Mouse (Mus musculus) fat pad, adult 2 months (tissue): Measurements from ENCODE around the gene Khsrp.
"Not testable (repeated sequence)": the region's sequence is repeated elsewhere in the genome, so short reads cannot be mapped to it uniquely, and the experiment has no call there.

ENCODE experiments used
- DNase-seq: peaks from one replicate; pipeline ENCODE4 v3.0.0-alpha.2; 2011; ENCODE audit warnings: low read depth, low spot score; ENCODE audit errors: extremely low read depth

Gene Khsrp

DNA sequence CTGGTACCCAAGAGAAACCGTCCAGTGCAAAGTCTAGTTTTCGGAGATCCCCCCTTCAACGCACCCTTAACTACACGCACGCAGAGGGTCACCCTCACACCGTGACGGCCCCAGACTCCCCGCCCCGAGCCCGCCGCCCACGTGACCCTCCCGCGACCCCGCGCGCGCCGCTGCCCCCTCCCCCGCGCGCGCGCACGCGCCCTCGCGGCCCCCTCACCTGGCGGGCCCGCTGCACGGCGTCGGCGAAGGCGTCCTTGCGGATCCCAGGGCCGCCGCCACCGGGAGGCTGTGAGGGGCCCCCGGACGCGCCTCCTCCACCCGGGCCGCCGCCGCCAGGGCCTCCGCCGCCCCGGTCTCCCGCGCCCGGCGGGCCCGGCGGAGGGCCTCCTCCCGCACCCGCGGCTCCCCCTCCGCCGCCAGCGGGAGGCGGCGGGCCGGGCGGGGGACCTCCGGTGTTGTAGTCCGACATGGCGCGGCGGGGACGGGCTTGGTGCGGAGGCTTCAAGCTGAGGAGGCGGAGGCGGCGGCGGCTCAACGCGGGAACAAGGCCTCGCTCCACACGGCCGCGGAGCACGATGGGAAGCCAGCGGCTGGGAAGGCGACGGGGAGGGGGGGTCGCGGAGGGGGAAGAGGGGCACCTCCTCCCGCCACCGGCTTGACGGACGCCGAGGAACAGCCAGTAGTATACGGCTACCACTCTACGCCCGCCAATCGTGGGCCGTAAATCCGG lies at the start of gene Khsrp:
Khsrp (minus strand) TSS at position 592 of the 730 bp plus-strand sequence.
- DNase-seq = no peak

- DNase-seq = no peak
These were observed 48.6 kb upstream of the Khsrp start for GRCm38 (mm10) chr17:57079919-57080318.

GRCm38 (mm10) chr17:57078336-57078735 lies 47.0 kb upstream of the Khsrp start, which contains the start of gene Dennd1c:
Gene Dennd1c (minus strand): TSS chr17:57078514.
- DNase-seq = no peak

GRCm38 (mm10) chr17:57076916-57077315 lies 45.6 kb upstream of the Khsrp start:
- no peak for DNase-seq

- no peak for DNase-seq
These were observed 39.4 kb upstream of the Khsrp start for GRCm38 (mm10) chr17:57070699-57071098.

DNA sequence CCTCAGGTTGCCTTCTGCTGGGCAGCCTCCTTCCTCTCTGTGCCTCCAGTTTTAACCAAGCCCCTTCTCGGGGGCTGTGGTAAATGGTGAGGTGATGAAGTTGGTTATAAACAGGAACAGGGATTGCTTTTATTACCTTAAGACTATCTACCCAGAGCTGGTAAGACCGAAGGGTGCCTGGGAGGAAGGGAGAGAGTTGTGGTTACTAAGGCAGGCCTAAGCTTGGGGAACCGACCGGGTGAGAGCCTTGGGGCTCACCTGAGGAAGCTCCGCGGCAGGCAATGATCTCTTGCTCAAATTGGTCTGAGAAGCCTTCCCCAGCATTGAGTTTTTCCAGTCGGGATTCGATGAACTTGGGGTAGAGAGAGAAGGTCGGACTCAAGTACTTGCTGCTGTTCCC lies 39.0 kb upstream of the Khsrp start:
- DNase-seq = no peak

- DNase-seq = no peak
These were observed 35.6 kb upstream of the Khsrp start for GRCm38 (mm10) chr17:57066908-57067307.

GRCm38 (mm10) chr17:57063031-57063430 lies 31.7 kb upstream of the Khsrp start:
- DNase-seq = no peak

- no peak for DNase-seq
These were observed 31.2 kb upstream of the Khsrp start for GRCm38 (mm10) chr17:57062548-57062947.

GRCm38 (mm10) chr17:57062011-57062521 lies 30.7 kb upstream of the Khsrp start:
- DNase-seq = no peak

- DNase-seq = no peak
These were observed 29.7 kb upstream of the Khsrp start for GRCm38 (mm10) chr17:57061069-57061468.

DNA sequence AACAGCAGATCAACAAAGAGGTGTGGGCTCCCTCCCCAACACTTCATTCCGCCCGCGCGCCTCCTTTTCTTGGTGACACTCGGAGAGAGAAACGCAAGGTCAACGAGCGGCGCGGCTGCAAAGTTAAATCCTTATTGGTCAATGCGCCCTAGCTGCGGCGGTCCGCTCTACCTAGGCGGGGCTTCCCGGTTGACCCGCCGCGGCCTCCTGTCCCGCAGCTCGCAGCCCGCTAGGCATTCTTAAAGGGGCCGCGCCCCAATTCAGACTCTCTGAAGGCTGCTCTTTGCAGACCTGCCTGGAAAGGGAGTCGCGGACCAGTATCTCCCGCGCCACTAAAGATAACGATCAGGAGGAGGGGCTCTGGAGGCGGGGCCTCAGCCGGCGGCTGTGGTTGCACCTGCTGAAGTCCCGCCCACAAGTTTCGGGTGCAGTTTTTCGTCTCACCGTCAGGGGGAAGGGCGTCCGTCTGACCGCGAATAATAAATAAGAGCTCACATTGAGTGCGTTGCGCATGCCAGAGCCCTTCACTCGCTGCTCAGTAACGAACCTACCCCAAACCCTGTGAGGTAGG lies 29.0 kb upstream of the Khsrp start:
- peak; percentile 66 for DNase-seq

- DNase-seq = no peak
These were observed 28.2 kb upstream of the Khsrp start, which contains the start of gene Slc25a23 for GRCm38 (mm10) chr17:57059486-57059977. Gene Slc25a23 (minus strand): TSS chr17:57059863.

DNA sequence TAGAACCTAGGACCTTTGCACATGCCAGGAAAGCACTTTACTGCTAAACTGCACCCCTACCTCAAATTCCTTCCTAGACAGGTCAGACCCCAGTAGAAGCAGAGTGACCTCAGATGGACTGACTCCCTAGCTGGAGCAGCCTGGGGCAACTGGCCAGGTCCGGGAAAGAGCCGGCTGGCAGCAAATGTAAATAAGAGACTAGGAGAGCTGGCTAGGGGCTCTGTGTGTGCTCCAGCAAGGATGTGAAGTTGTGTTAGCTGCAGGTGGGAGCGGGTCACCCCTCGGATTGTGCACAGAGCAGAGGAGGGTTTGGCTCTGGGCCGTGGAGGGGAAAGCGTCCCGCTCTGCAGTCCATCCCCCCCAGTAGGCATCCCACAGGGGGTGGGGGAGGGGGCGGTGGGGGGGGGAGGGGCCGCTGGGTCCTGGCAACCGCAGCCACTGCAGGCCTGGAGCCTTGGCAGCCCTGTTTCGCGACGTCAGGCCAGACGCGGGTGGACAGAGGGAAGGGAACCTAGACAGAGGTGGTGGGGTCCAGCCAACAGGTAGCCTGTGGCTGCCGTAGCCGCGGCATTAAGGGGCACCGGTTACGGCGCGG lies 27.7 kb upstream of the Khsrp start, which contains the start of gene Crb3:
Crb3 (plus strand) TSS at position 215 of the 595 bp plus-strand sequence.
- no peak for DNase-seq

GRCm38 (mm10) chr17:57056246-57056645 lies 24.9 kb upstream of the Khsrp start:
- DNase-seq = no peak

- not testable (repeated sequence) for DNase-seq
These were observed 20.4 kb upstream of the Khsrp start for GRCm38 (mm10) chr17:57051679-57052078.

DNA sequence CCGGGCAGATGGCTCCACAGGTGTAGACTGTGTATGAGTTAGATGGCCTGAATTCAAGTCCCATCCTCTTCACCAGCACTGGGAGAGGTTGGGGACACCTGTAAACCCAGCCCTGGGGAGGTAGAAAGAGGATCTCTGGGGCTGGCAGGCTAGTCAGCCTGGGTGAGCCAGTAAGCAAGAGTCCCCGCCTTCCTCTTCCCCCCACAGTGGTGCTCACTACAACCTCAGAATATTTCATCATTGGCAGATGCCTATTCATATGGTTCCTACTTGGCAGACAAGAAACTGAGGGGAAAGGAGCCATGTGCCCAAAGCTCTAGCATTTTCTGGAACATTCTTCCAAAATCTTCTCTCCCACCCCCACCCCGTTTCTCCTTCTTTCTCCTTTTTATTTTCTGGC lies 17.5 kb upstream of the Khsrp start:
- DNase-seq = no peak

GRCm38 (mm10) chr17:57047406-57047805 lies 16.1 kb upstream of the Khsrp start:
- DNase-seq = no peak

DNA sequence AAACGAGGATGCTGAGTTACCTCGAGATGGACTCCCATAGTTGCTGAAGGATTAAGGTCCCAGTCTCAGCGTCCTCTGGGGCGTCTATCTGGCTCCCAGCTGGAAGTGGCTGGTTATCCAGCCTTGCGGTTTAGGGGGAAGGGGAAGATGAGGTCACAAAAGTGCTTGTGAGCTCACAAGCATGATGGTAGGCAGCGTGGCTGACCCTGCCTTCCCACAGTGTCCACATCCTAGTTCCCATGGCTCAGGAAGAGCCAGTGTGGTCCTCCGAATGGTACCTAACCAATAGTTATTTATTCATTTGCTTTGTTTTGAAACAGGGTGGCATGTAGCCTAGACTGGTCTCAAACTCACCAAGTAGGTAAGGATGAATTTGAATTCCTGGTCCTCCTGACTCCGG lies 10.2 kb upstream of the Khsrp start, which contains the start of gene Slc25a41:
Slc25a41 (minus strand) TSS at position 101 of the 400 bp plus-strand sequence.
- DNase-seq = no peak

DNA sequence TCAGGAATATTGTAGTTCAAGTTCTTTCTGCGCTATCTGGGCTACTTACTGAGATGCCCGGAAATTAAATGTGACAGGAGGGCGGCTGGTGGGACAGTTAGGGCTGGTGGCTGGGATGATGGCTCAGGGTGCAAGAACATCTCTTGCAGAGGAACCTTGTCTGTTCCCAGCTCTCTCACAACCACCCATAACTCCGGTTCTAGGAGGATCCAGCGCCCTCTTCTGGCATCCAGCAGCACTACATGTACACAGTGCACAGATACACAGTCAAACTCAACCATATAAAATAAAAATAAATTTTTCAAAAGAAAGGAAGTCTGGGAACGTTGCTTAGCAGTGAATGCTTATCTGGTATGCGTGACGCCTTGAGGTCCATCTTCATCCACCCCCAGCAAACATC lies 7.7 kb upstream of the Khsrp start:
- DNase-seq = no peak

GRCm38 (mm10) chr17:57032854-57033253 lies 1.5 kb upstream of the Khsrp start:
- DNase-seq = no peak
